Mouse (Mus musculus) intestine, postnatal 0 days (tissue): Measurements from ENCODE around the gene 1700037H04Rik. TPM values are rescaled to one million over a fixed set of nuclear protein-coding genes. Genes with fewer than 3 reads are reported as not detected.

ENCODE experiments used
- ATAC-seq: fragments of 200-750 bp; cut with Nextera tagmentation; 2 replicates; pipeline ENCODE4 v1.8.0; 2017; ENCODE audit warnings: mild to moderate bottlenecking, moderate TSS enrichment, moderate library complexity
- H3K27ac ChIP-seq: fragments of 300-500 bp; sonication (generic); 2 replicates; pipeline ENCODE4 v1.5.1; 2014; ENCODE audit warnings: mild to moderate bottlenecking, low read depth, low read length, moderate library complexity
- H3K27me3 ChIP-seq: fragments of 300-500 bp; sonication (generic); replicated peaks from 2 replicates; pipeline ENCODE4 v1.6.1; 2014; ENCODE audit warnings: low read length, mixed read lengths; ENCODE audit not compliant: control insufficient read depth, insufficient read depth
- H3K36me3 ChIP-seq: fragments of 300-500 bp; sonication (generic); 2 replicates; pipeline ENCODE4 v1.6.1; 2014; ENCODE audit warnings: mild to moderate bottlenecking, moderate library complexity; ENCODE audit not compliant: control insufficient read depth, insufficient read depth
- H3K4me1 ChIP-seq: fragments of 300-500 bp; sonication (generic); replicated peaks from 2 replicates; pipeline ENCODE4 v1.6.1; 2014; ENCODE audit warnings: antibody characterized with exemption, low read length, mixed read lengths; ENCODE audit not compliant: control insufficient read depth, insufficient read depth
- H3K4me2 ChIP-seq: fragments of 300-500 bp; sonication (generic); replicated peaks from 2 replicates; pipeline ENCODE4 v1.6.1; 2014; ENCODE audit warnings: low read depth, mild to moderate bottlenecking, moderate library complexity
- H3K4me3 ChIP-seq: fragments of 300-500 bp; sonication (generic); 2 replicates; pipeline ENCODE4 v1.5.1; 2014; ENCODE audit warnings: low read depth, low read length
- H3K9ac ChIP-seq: fragments of 300-500 bp; sonication (generic); 2 replicates; pipeline ENCODE4 v1.6.1; 2014; ENCODE audit warnings: mild to moderate bottlenecking, low read depth, low read length
- H3K9me3 ChIP-seq: fragments of 300-500 bp; sonication (generic); 2 replicates; pipeline ENCODE4 v1.6.1; 2016; ENCODE audit warnings: mixed run types; ENCODE audit not compliant: control insufficient read depth
- CTCF ChIP-seq: sonication (generic); IDR thresholded peaks from 2 replicates; pipeline ENCODE4 v1.5.1; 2016; ENCODE audit warnings: low read depth, mild to moderate bottlenecking, control low read depth, antibody characterized with exemption, moderate library complexity
- WGBS: fragments of 180-500 bp; shearing (Covaris S2); extraction: QIAGEN DNeasy Blood & Tissue Kit; methylation state at CpG from one replicate; pipeline ENCODE4 v1.1.7; 2014; 5-methylcytosine and 5-hydroxymethylcytosine counted together
- polyA plus RNA-seq: library from polyadenylated mRNA; unstranded; fragments of >200 nt; fragmentation: Nextera tagmentation; extraction: Ambion mirVana; gene quantifications from 2 replicates; pipeline ENCODE4 v1.2.1, GENCODE M21; 2015

1700037H04Rik gene
- 145 and 164 TPM in 2 replicates for polyA plus RNA-seq

GRCm38 (mm10) chr2:131159938-131160581 lies at the start of gene 1700037H04Rik:
Gene 1700037H04Rik (minus strand): TSS chr2:131160081.
- Histone ChIP-seq H3K36me3 (no peaks in the 10 kb centered on the region), H3K27me3 (no peaks in the 10 kb centered on the region), H3K9ac (peak within 1 kb of the TSS; percentile 62), H3K4me1 (no peaks in the 10 kb centered on the region; the same call in none of the 2 replicates), H3K4me2 (peak within 1 kb of the TSS; percentile 96), H3K27ac (peak within 1 kb of the TSS; percentile 86), H3K4me3 (peak within 1 kb of the TSS; percentile 70), H3K9me3 (no peaks in the 10 kb centered on the region)
- under 1% methylated on average over 54 of the region's 54 CpGs for WGBS
- peak; percentile 91 for ATAC-seq
- no peak for TF ChIP-seq CTCF

- ATAC-seq = no peak
- no peak overlapping the region for H3K4me3 ChIP-seq
These were observed 49.4 kb upstream of the 1700037H04Rik start for GRCm38 (mm10) chr2:131209125-131209795.

GRCm38 (mm10) chr2:131208356-131208755 lies 48.5 kb upstream of the 1700037H04Rik start:
- Histone ChIP-seq H3K36me3 (peaks cover 6% of the 10 kb centered on the region; the same call in 1 of the 2 replicates), H3K27ac (no peak overlapping the region), H3K4me1 (peaks cover 21% of the 10 kb centered on the region), H3K9me3 (no peaks in the 10 kb centered on the region), H3K4me2 (no peak overlapping the region), H3K9ac (no peak overlapping the region), H3K4me3 (no peak overlapping the region), H3K27me3 (no peaks in the 10 kb centered on the region)
- 81% methylated on average over 2 of the region's 2 CpGs for WGBS
- ATAC-seq = no peak
- TF ChIP-seq CTCF = no peak

More at GRCm38 (mm10) chr2:131209125-131209795, 49.4 kb upstream of the 1700037H04Rik start:
- Histone ChIP-seq H3K4me2 (peak overlapping the region; percentile 78), H3K9ac (peak overlapping the region; percentile 79; the same call in 1 of the 2 replicates), H3K4me1 (peaks cover 21% of the 10 kb centered on the region), H3K36me3 (peaks cover 6% of the 10 kb centered on the region; the same call in 1 of the 2 replicates), H3K9me3 (no peaks in the 10 kb centered on the region), H3K27ac (peak overlapping the region; percentile 96), H3K27me3 (no peaks in the 10 kb centered on the region)
- WGBS = 69% methylated on average over 4 of the region's 4 CpGs
- TF ChIP-seq CTCF = no peak

GRCm38 (mm10) chr2:131206778-131207177 lies 46.9 kb upstream of the 1700037H04Rik start, which contains the start of gene Ap5s1:
Gene Ap5s1 (plus strand): TSS chr2:131207078.
- Histone ChIP-seq H3K4me3 (no peak within 1 kb of the TSS), H3K9ac (no peak within 1 kb of the TSS), H3K4me2 (no peak within 1 kb of the TSS), H3K27ac (no peak within 1 kb of the TSS), H3K4me1 (peaks cover 17% of the 10 kb centered on the region), H3K27me3 (no peaks in the 10 kb centered on the region), H3K9me3 (no peaks in the 10 kb centered on the region), H3K36me3 (no peaks in the 10 kb centered on the region)
- TF ChIP-seq CTCF = no peak
- no peak for ATAC-seq
- WGBS = 83% methylated on average over 4 of the region's 4 CpGs

- WGBS = 72% methylated on average over 8 of the region's 8 CpGs
- ATAC-seq = no peak
These were observed 45.8 kb upstream of the 1700037H04Rik start for GRCm38 (mm10) chr2:131205521-131206182.

More at GRCm38 (mm10) chr2:131205521-131206182, 45.8 kb upstream of the 1700037H04Rik start:
- TF ChIP-seq CTCF = no peak
- Histone ChIP-seq H3K9ac (no peak overlapping the region), H3K4me1 (peaks cover 13% of the 10 kb centered on the region), H3K9me3 (no peaks in the 10 kb centered on the region), H3K36me3 (no peaks in the 10 kb centered on the region), H3K27me3 (no peaks in the 10 kb centered on the region), H3K4me3 (no peak overlapping the region), H3K27ac (no peak overlapping the region), H3K4me2 (no peak overlapping the region)
